Mouse (Mus musculus) spleen, adult 2 months (tissue): Measurements from ENCODE around the gene Vps11. TPM values are rescaled to one million over a fixed set of nuclear protein-coding genes. Genes with fewer than 3 reads are reported as not detected.
A peak's percentile ranks its signal among the peaks of the same experiment; 100 is the strongest.
"Not testable (repeated sequence)": the region's sequence is repeated elsewhere in the genome, so short reads cannot be mapped to it uniquely, and the experiment has no call there.

ENCODE experiments used
- DNase-seq, 2 experiments: peaks; one replicate each; pipeline versions ENCODE4 v3.0.0 to v3.0.0-alpha.2; 2012 to 2021; ENCODE audit warnings: low spot score in 2 of 2, low read depth in 1 of 2
- H3K27ac ChIP-seq: fragments of 200-500 bp; 2 replicates; pipeline ENCODE4 v1.5.1; 2012; ENCODE audit warnings: low read length, inconsistent platforms; ENCODE audit not compliant: insufficient read depth
- H3K27me3 ChIP-seq: fragments of 200-500 bp; 2 replicates; pipeline ENCODE4 v1.6.1; 2012; ENCODE audit warnings: mild to moderate bottlenecking, moderate library complexity, low read length, inconsistent platforms; ENCODE audit not compliant: control insufficient read depth, insufficient read depth
- H3K36me3 ChIP-seq: fragments of 200-500 bp; 2 replicates; pipeline ENCODE4 v1.6.1; 2012; ENCODE audit warnings: mild to moderate bottlenecking, low read length, inconsistent platforms; ENCODE audit not compliant: control insufficient read depth, insufficient read depth
- H3K4me1 ChIP-seq: fragments of 200-500 bp; 2 replicates; pipeline ENCODE4 v1.6.1; 2011; ENCODE audit warnings: inconsistent platforms; ENCODE audit not compliant: control insufficient read depth, insufficient read depth, insufficient read length
- H3K4me3 ChIP-seq: fragments of 200-500 bp; 2 replicates; pipeline ENCODE4 v1.5.1; 2011; ENCODE audit warnings: mild to moderate bottlenecking, inconsistent platforms; ENCODE audit not compliant: insufficient read depth, insufficient read length; ENCODE audit errors: extremely low read depth
- CTCF ChIP-seq: fragments of 200-500 bp; IDR thresholded peaks from 2 replicates; pipeline ENCODE4 v1.5.1; 2011; ENCODE audit warnings: mild to moderate bottlenecking, inconsistent platforms; ENCODE audit not compliant: insufficient read depth, insufficient read length, insufficient replicate concordance; ENCODE audit errors: extremely low read depth
- POLR2A ChIP-seq: fragments of 200-500 bp; IDR thresholded peaks from 2 replicates; pipeline ENCODE4 v1.6.1; 2011; ENCODE audit warnings: low read depth, low read length, inconsistent platforms
- WGBS: fragments of 180-500 bp; shearing (Covaris S2); methylation state at CpG from one replicate; pipeline ENCODE4 v1.1.7; 2018; 5-methylcytosine and 5-hydroxymethylcytosine counted together
- polyA plus RNA-seq: library from polyadenylated mRNA; depleted of rRNA; stranded (reverse); fragments of >200 nt; gene quantifications from 2 replicates; pipeline ENCODE4 v1.2.3, GENCODE M21; 2012; rRNA removed

The Vps11 gene
- 23.7 and 25.6 TPM in 2 replicates for polyA plus RNA-seq

DNA sequence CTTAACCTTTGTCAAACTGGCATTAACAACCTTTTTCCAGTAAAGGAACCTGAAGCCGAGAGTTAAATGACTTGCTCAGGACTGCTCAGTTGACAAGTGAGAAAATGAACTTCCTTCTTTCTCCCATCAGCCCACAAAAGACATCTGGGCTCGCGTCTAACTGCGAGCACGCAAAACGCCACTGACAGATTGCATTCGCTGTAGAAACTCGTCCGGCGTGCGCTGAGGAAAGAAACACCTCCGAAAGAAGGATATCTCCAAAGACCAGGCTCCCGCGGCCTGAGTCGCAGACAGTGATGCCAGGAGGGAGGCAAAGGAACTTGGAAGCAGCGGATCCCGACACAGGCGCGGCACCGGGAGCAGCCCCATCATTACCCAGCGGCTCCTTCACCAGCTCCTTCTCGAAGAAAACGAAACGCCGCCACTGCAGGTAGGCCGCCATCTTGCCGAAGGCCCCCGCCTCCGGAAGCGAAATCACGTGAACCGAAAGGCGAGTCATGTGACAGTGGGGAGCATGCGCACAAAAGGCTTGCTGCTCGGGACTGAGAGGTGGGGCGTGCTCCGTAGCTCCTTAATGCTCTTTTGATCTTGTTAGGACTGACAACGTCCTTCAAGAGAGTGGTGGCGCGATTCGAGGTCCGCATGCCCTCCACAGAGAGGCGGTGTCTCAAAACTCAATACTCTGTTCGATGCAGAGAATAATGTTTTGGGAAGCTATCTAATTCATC, at the start of gene Vps11:
TSS of gene Vps11 (minus strand) at position 481 of the 728 bp plus-strand sequence.
- Histone ChIP-seq H3K27me3 (no peaks in the 10 kb centered on the region), H3K27ac (peak within 1 kb of the TSS; percentile 85), H3K36me3 (peaks cover 17% of the 10 kb centered on the region), H3K4me1 (peaks cover 4% of the 10 kb centered on the region; the same call in 1 of the 2 replicates), H3K4me3 (peak within 1 kb of the TSS; percentile 99)
- no peak for TF ChIP-seq CTCF
- TF ChIP-seq POLR2A, result peak; percentile 83
- peak; percentile 93 to 96 for DNase-seq
- WGBS, result under 1% methylated on average over 44 of the region's 44 CpGs

- no peaks in the 10 kb centered on the region for H3K27me3 ChIP-seq
- WGBS, result 84% methylated on average over 2 of the region's 2 CpGs
- H3K4me1 ChIP-seq, result no peaks in the 10 kb centered on the region
These were observed 49.3 kb upstream of the Vps11 start for GRCm38 (mm10) chr9:44410647-44411336.

GRCm38 (mm10) chr9:44408693-44409092, 47.2 kb upstream of the Vps11 start:
- H3K36me3 ChIP-seq, result peaks cover 30% of the 10 kb centered on the region
- H3K27ac ChIP-seq, H3K4me3 ChIP-seq, H3K27me3 ChIP-seq, H3K4me1 ChIP-seq, DNase-seq: not testable (repeated sequence)
- WGBS, result 72% methylated on average over 9 of the region's 9 CpGs

More at GRCm38 (mm10) chr9:44410647-44411336, 49.3 kb upstream of the Vps11 start:
- TF ChIP-seq POLR2A (no peak), CTCF (no peak)
- Histone ChIP-seq H3K4me3 (no peak overlapping the region), H3K27ac (no peak overlapping the region), H3K36me3 (peaks cover 20% of the 10 kb centered on the region)
- DNase-seq, result no peak

- DNase-seq, result no peak
- H3K27ac ChIP-seq, result peak overlapping the region; percentile 96
- peaks cover 31% of the 10 kb centered on the region for H3K36me3 ChIP-seq
- TF ChIP-seq POLR2A, result no peak; the same call in 1 of the 2 replicates
- no peak for TF ChIP-seq CTCF
- under 1% methylated on average over 24 of the region's 24 CpGs for WGBS
- peak overlapping the region; percentile 92 for H3K4me3 ChIP-seq
- no peaks in the 10 kb centered on the region for H3K4me1 ChIP-seq
- no peaks in the 10 kb centered on the region for H3K27me3 ChIP-seq
These were observed 46.3 kb upstream of the Vps11 start for GRCm38 (mm10) chr9:44407752-44408097.

GRCm38 (mm10) chr9:44406906-44407751, 45.7 kb upstream of the Vps11 start, which contains the start of the genes Rps25 and Trappc4:
Gene Rps25 (plus strand): TSS chr9:44407139.
Gene Trappc4 (minus strand): TSS chr9:44407600.
- peaks cover 37% of the 10 kb centered on the region for H3K36me3 ChIP-seq

GRCm38 (mm10) chr9:44405011-44405410, 43.5 kb upstream of the Vps11 start:
- no peaks in the 10 kb centered on the region for H3K27me3 ChIP-seq
- no peak overlapping the region for H3K4me3 ChIP-seq
- TF ChIP-seq POLR2A (no peak), CTCF (no peak)
- no peaks in the 10 kb centered on the region; the same call in 1 of the 2 replicates for H3K4me1 ChIP-seq
- DNase-seq, result no peak
- H3K27ac ChIP-seq, result no peak overlapping the region
- peaks cover 37% of the 10 kb centered on the region for H3K36me3 ChIP-seq
- WGBS, result 92% methylated on average over 3 of the region's 3 CpGs

More at GRCm38 (mm10) chr9:44406906-44407751, 45.7 kb upstream of the Vps11 start, which contains the start of the genes Rps25 and Trappc4:
- WGBS, result under 1% methylated on average over 51 of the region's 51 CpGs
- peak within 1 kb of the TSS; percentile 96 for H3K27ac ChIP-seq
- TF ChIP-seq CTCF (no peak), POLR2A (peak; percentile 44; the same call in 1 of the 2 replicates)
- H3K27me3 ChIP-seq, result no peaks in the 10 kb centered on the region
- no peaks in the 10 kb centered on the region for H3K4me1 ChIP-seq
- peak; percentile 89 to 94 for DNase-seq
- H3K4me3 ChIP-seq, result peak within 1 kb of the TSS; percentile 92
